Comparison of ENCODE assay signal across 30 mouse cellular contexts in the genomic region with DNA sequence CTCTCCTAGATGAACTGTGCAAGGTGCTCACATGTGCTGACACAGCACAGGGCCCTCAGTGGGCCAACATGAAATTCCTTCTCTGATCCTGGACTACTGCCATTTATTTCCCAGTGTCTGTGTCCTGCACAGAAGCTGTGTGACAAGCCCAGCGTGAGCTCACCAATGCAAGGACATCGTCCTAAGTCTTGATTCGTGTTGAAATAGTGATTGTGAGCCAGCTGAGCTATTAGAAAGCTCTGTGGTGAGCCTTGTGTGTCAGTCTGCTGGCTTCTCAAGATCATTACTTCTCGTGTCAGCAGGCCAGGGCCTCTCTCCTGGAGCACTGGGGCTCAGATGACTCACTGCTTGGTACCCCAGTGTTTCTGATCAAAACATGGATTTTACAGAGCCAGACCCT. TPM values are rescaled to one million over a fixed set of nuclear protein-coding genes. Genes with fewer than 3 reads are reported as not detected.
DNase-seq lines count a peak whose midpoint lies in the region; ATAC-seq and TF ChIP-seq lines count a peak whose summit lies in the region.
"Had no signal": no experiment of that assay in that cellular context is flagged by ENCODE, and none has a peak within 500 bp of the region (broad histone marks: within the 10 kb centered on the region; RNA-seq: fewer than 3 reads in every experiment).

No protein-coding gene starts in this region.

- H3K36me3 ChIP-seq in hindbrain, embryonic 15.5 days: peaks cover 44% of the 10 kb centered on the region
- peaks cover 31% of the 10 kb centered on the region; the same call in 1 of the 2 replicates for H3K36me3 ChIP-seq in hindbrain, postnatal 0 days (ENCODE audit: insufficient read depth, low read length)

- H3K4me1 ChIP-seq in hindbrain, embryonic 15.5 days (replicated peaks): peaks cover 14% of the 10 kb centered on the region
- H3K4me1 ChIP-seq in hindbrain, postnatal 0 days (ENCODE audit: insufficient read depth, low read length): no peaks in the 10 kb centered on the region
- H3K4me1 ChIP-seq: liver, embryonic 12.5 days had no signal

- H3K9me3 ChIP-seq in hindbrain, embryonic 15.5 days: no peaks in the 10 kb centered on the region
- H3K9me3 ChIP-seq in hindbrain, postnatal 0 days (ENCODE audit: low read length): no peaks in the 10 kb centered on the region
- H3K9me3 ChIP-seq: embryonic facial prominence, embryonic 13.5 days; heart, embryonic 13.5 days; intestine, embryonic 15.5 days; liver, embryonic 12.5 days; neural tube, embryonic 15.5 days had no signal

- H3K9ac ChIP-seq in hindbrain, embryonic 15.5 days: no peak overlapping the region
- no peak overlapping the region for H3K9ac ChIP-seq in hindbrain, postnatal 0 days (replicated peaks; ENCODE audit: low read length)
- H3K9ac ChIP-seq: embryonic facial prominence, embryonic 13.5 days; heart, embryonic 13.5 days; hindbrain, embryonic 14.5 days; intestine, embryonic 15.5 days; liver, embryonic 12.5 days; liver, postnatal 0 days; neural tube, embryonic 15.5 days had no signal

- peak; percentile 61 for DNase-seq in adrenal gland, adult 8-10 months
- DNase-seq in adrenal gland, postnatal 25 days: no peak
- DNase-seq in hindbrain, postnatal 0 days (ENCODE audit: low spot score): no peak
- DNase-seq in adipocyte (ENCODE audit: low spot score): peak; percentile 7
- peak; percentile 30 for DNase-seq in fat pad, adult 2 months (ENCODE audit: extremely low read depth, low read depth, low spot score)
- no peak for DNase-seq in urinary bladder, adult 2 months (ENCODE audit: low spot score)
- DNase-seq: cerebellum, adult 11-12 months; cerebellum, adult 9-11 months; gastrocnemius, adult 2 months; gastrocnemius, postnatal 36 days; heart, adult 18-20 months; heart, postnatal 36 days; kidney, adult 2 months; kidney, postnatal 36 days; layer of hippocampus, postnatal 36 days; left cerebral cortex, postnatal 4 days; liver, postnatal 0 days; lung, postnatal 36 days; right cerebral cortex, postnatal 25 days; thymus, adult 18-20 months had no signal

- no peak overlapping the region for H3K4me3 ChIP-seq in hindbrain, embryonic 15.5 days
- no peak overlapping the region for H3K4me3 ChIP-seq in hindbrain, postnatal 0 days (ENCODE audit: low read length)
- H3K4me3 ChIP-seq: embryonic facial prominence, embryonic 13.5 days; gastrocnemius, adult 2 months; heart, embryonic 13.5 days; intestine, embryonic 15.5 days; liver, embryonic 12.5 days; neural tube, embryonic 15.5 days had no signal

- no peaks in the 10 kb centered on the region for H3K27me3 ChIP-seq in hindbrain, embryonic 15.5 days
- no peaks in the 10 kb centered on the region for H3K27me3 ChIP-seq in hindbrain, postnatal 0 days (ENCODE audit: insufficient read depth, low read length)
- H3K27me3 ChIP-seq: embryonic facial prominence, embryonic 13.5 days; heart, embryonic 13.5 days; intestine, embryonic 15.5 days; liver, embryonic 12.5 days; neural tube, embryonic 15.5 days had no signal

- 73% methylated on average over 4 of the region's 4 CpGs for WGBS in hindbrain, embryonic 15.5 days
- 58% methylated on average over 4 of the region's 4 CpGs for WGBS in hindbrain, postnatal 0 days

- no peak for TF ChIP-seq CTCF in hindbrain, postnatal 0 days (IDR thresholded peaks at IDR 0.05; ENCODE audit: low read depth)

- ATAC-seq in hindbrain, embryonic 15.5 days (ENCODE audit: low FRiP score, low read depth): no peak
- no peak for ATAC-seq in hindbrain, postnatal 0 days
- ATAC-seq: forebrain, embryonic 16.5 days; intestine, embryonic 15.5 days; liver, embryonic 12.5 days; liver, postnatal 0 days had no signal

- H3K4me2 ChIP-seq in hindbrain, embryonic 15.5 days: no peak overlapping the region
- H3K4me2 ChIP-seq in hindbrain, postnatal 0 days (ENCODE audit: low read depth, low read length): no peak overlapping the region
- H3K4me2 ChIP-seq: embryonic facial prominence, embryonic 13.5 days; heart, embryonic 13.5 days; hindbrain, embryonic 14.5 days; intestine, embryonic 15.5 days; liver, embryonic 12.5 days; midbrain, embryonic 11.5 days; neural tube, embryonic 15.5 days had no signal

- H3K27ac ChIP-seq in hindbrain, embryonic 15.5 days (replicated peaks): 0 out of 2 replicates have a peak overlapping the region, but pooled peaks have one; percentile 8
- no peak overlapping the region for H3K27ac ChIP-seq in hindbrain, postnatal 0 days
- H3K27ac ChIP-seq: embryonic facial prominence, embryonic 13.5 days; gastrocnemius, adult 2 months; heart, embryonic 13.5 days; hindbrain, embryonic 14.5 days; intestine, embryonic 15.5 days; liver, embryonic 12.5 days; neural tube, embryonic 15.5 days; stomach, postnatal 0 days had no signal

RNA-seq across cellular contexts. Expression of a gene that starts 18.4 kb away (rescaled TPM):
- total RNA-seq in adrenal gland, adult 8-10 months (2022): 100 to 1,000 TPM; 332 to 626 (median 448) TPM
- total RNA-seq in adrenal gland, postnatal 25 days (2021): 425 and 496 TPM in 2 replicates
- 146 and 182 TPM in 2 replicates for polyA plus RNA-seq in hindbrain, embryonic 15.5 days (2015; fragmentation: Nextera tagmentation; extraction: Ambion mirVana)
- total RNA-seq in hindbrain, postnatal 0 days (2014; rRNA removed): 587 and 649 TPM in 2 replicates
- 150 and 180 TPM in 2 replicates for polyA plus RNA-seq in hindbrain, postnatal 0 days (2015; fragmentation: Nextera tagmentation; extraction: Ambion mirVana)
- 33.3 and 63.7 TPM in 2 replicates for polyA plus RNA-seq in urinary bladder, adult 2 months (2012; rRNA removed)

Comparison
In these comparisons a context has a peak if more than half of its experiments do, and no peak if none do; other contexts are left out.
1. DNase-seq: peak in adrenal gland, adult 8-10 months (single experiment), adipocyte (single experiment) and fat pad, adult 2 months (single experiment); none in adrenal gland, postnatal 25 days (single experiment), hindbrain, postnatal 0 days (single experiment) and urinary bladder, adult 2 months (single experiment).